Mouse (Mus musculus) G1E (cell line): ENCODE data around the gene B4galnt2. TPM values are rescaled to one million over a fixed set of nuclear protein-coding genes. Genes with fewer than 3 reads are reported as not detected.
"Not testable (repeated sequence)": the region's sequence is repeated elsewhere in the genome, so short reads cannot be mapped to it uniquely, and the experiment has no call there.

Experiments used
- ATAC-seq: 2 replicates; pipeline ENCODE4 v1.8.0; 2016; ENCODE audit warnings: mild to moderate bottlenecking; ENCODE audit not compliant: insufficient number of reproducible peaks, poor library complexity, low FRiP score, severe bottlenecking; ENCODE audit errors: extremely low read depth
- DNase-seq: peaks from one replicate; pipeline ENCODE4 v3.0.0; 2012; ENCODE audit warnings: low spot score
- H3K27me3 ChIP-seq: 2 replicates; pipeline ENCODE4 v1.6.1; 2012; ENCODE audit warnings: mild to moderate bottlenecking, low read length, inconsistent platforms; ENCODE audit not compliant: insufficient read depth
- H3K36me3 ChIP-seq: replicated peaks from 2 replicates; pipeline ENCODE3; 2012; ENCODE audit warnings: mild to moderate bottlenecking, inconsistent platforms
- H3K4me1 ChIP-seq: 2 replicates; pipeline ENCODE4 v1.6.1; 2012; ENCODE audit warnings: low read depth, low read length, inconsistent platforms, mixed read lengths; ENCODE audit not compliant: insufficient read depth
- H3K4me3 ChIP-seq: 2 replicates; pipeline ENCODE4 v1.5.1; 2012; ENCODE audit warnings: low read depth, mild to moderate bottlenecking, inconsistent platforms, low read length, moderate library complexity, mixed read lengths
- H3K9me3 ChIP-seq: replicated peaks from 2 replicates; pipeline ENCODE4 v1.6.1; 2012; ENCODE audit warnings: inconsistent platforms
- CTCF ChIP-seq: IDR thresholded peaks from 2 replicates; pipeline ENCODE4 v1.5.1; 2012; ENCODE audit warnings: low read depth, low read length, inconsistent platforms, mixed read lengths
- GATA1 ChIP-seq: IDR thresholded peaks from 2 replicates; pipeline ENCODE4 v1.6.1; 2012; ENCODE audit warnings: borderline replicate concordance, low read length, inconsistent platforms, mixed read lengths
- GATA2 ChIP-seq: IDR thresholded peaks from 2 replicates; pipeline ENCODE4 v1.6.1; 2012; ENCODE audit warnings: low read depth, low read length, inconsistent platforms, borderline replicate concordance
- POLR2AphosphoS5 ChIP-seq: IDR thresholded peaks from 2 replicates; pipeline ENCODE4 v1.6.1; 2012; ENCODE audit warnings: low read depth, low read length, inconsistent platforms; ENCODE audit not compliant: insufficient replicate concordance
- TAL1 ChIP-seq: conservative IDR thresholded peaks from 2 replicates; pipeline ENCODE4 v1.6.1; 2012; ENCODE audit warnings: low read depth, low read length, inconsistent platforms, mixed read lengths
- polyA plus RNA-seq: library from polyadenylated mRNA; stranded (reverse); fragments of >175 nt; gene quantifications from 2 replicates; pipeline ENCODE4 v1.2.3, GENCODE M21; 2012
- total RNA-seq, 2 experiments: library from RNA; stranded (forward) in 1 of 2; stranded (reverse) in 1 of 2; fragments of 200-1000 nt in 1 of 2; fragments of >200 nt in 1 of 2; fragmentation: Nextera tagmentation in 1 of 2; gene quantifications; 2 replicates each; pipeline ENCODE4 v1.2.3; 2014 to 2017

The B4galnt2 gene
- total and polyA plus RNA-seq, 3 experiments = 0.05 TPM; not detected in 2

GRCm38 (mm10) chr11:95939828-95940507 is 25.3 kb upstream of the B4galnt2 start:
- no peak for ATAC-seq
- no peak overlapping the region for H3K4me3 ChIP-seq
- H3K36me3 ChIP-seq = no peaks in the 10 kb centered on the region
- peaks cover 31% of the 10 kb centered on the region for H3K27me3 ChIP-seq
- no peak for DNase-seq
- TF ChIP-seq CTCF (no peak), POLR2AphosphoS5 (no peak)
- H3K4me1 ChIP-seq = no peaks in the 10 kb centered on the region
- H3K9me3 ChIP-seq = no peaks in the 10 kb centered on the region

- ATAC-seq (no peak), DNase-seq (no peak)
- TF ChIP-seq POLR2AphosphoS5 = no peak
- no peak for TF ChIP-seq CTCF
- TF ChIP-seq GATA2 = no peak
- no peak for TF ChIP-seq TAL1
- Histone ChIP-seq H3K4me1 (no peaks in the 10 kb centered on the region), H3K36me3 (no peaks in the 10 kb centered on the region), H3K9me3 (no peaks in the 10 kb centered on the region), H3K27me3 (peaks cover 24% of the 10 kb centered on the region), H3K4me3 (no peak overlapping the region)
These were observed 21.7 kb upstream of the B4galnt2 start for GRCm38 (mm10) chr11:95936409-95936808.

- H3K4me1 ChIP-seq, DNase-seq, ATAC-seq, H3K9me3 ChIP-seq, H3K36me3 ChIP-seq, H3K4me3 ChIP-seq: not testable (repeated sequence)
- peaks cover 21% of the 10 kb centered on the region for H3K27me3 ChIP-seq
These were observed 17.5 kb upstream of the B4galnt2 start for GRCm38 (mm10) chr11:95932168-95932567.

- ATAC-seq = no peak
- Histone ChIP-seq H3K27me3 (peaks cover 11% of the 10 kb centered on the region; the same call in 1 of the 2 replicates), H3K4me1 (peaks cover 3% of the 10 kb centered on the region; the same call in 1 of the 2 replicates), H3K36me3 (no peaks in the 10 kb centered on the region), H3K9me3 (peaks cover 14% of the 10 kb centered on the region), H3K4me3 (no peak overlapping the region)
- TF ChIP-seq CTCF (no peak; the same call in 1 of the 2 replicates), GATA1 (no peak), POLR2AphosphoS5 (no peak), GATA2 (no peak), TAL1 (no peak)
- no peak for DNase-seq
These were observed 11.7 kb upstream of the B4galnt2 start for GRCm38 (mm10) chr11:95926398-95926797.

- H3K4me1 ChIP-seq = peaks cover 3% of the 10 kb centered on the region; the same call in 1 of the 2 replicates
- no peak overlapping the region for H3K4me3 ChIP-seq
- H3K9me3 ChIP-seq = peaks cover 14% of the 10 kb centered on the region
- H3K36me3 ChIP-seq = no peaks in the 10 kb centered on the region
- no peak for ATAC-seq
- DNase-seq = no peak
- no peak for TF ChIP-seq TAL1
- no peak for TF ChIP-seq GATA1
- TF ChIP-seq POLR2AphosphoS5 = no peak
- no peak for TF ChIP-seq GATA2
- TF ChIP-seq CTCF = no peak
- H3K27me3 ChIP-seq = peaks cover 11% of the 10 kb centered on the region; the same call in 1 of the 2 replicates
These were observed 11.3 kb upstream of the B4galnt2 start for GRCm38 (mm10) chr11:95925976-95926375.

GRCm38 (mm10) chr11:95924215-95924614 is 9.5 kb upstream of the B4galnt2 start:
- no peak for ATAC-seq

GRCm38 (mm10) chr11:95923477-95923876 is 8.8 kb upstream of the B4galnt2 start:
- H3K4me3 ChIP-seq, H3K36me3 ChIP-seq, ATAC-seq, H3K4me1 ChIP-seq, DNase-seq: not testable (repeated sequence)
- Histone ChIP-seq H3K9me3 (peaks cover 14% of the 10 kb centered on the region), H3K27me3 (peaks cover 20% of the 10 kb centered on the region; the same call in 1 of the 2 replicates)

More at GRCm38 (mm10) chr11:95924215-95924614, 9.5 kb upstream of the B4galnt2 start:
- no peak for DNase-seq
- Histone ChIP-seq H3K4me1 (peaks cover 3% of the 10 kb centered on the region; the same call in 1 of the 2 replicates), H3K9me3 (peaks cover 14% of the 10 kb centered on the region), H3K36me3 (no peaks in the 10 kb centered on the region), H3K27me3 (peaks cover 20% of the 10 kb centered on the region; the same call in 1 of the 2 replicates), H3K4me3 (no peak overlapping the region)
- no peak for TF ChIP-seq CTCF
